ENCODE assay signal across 20 mouse cellular contexts in the genomic region with DNA sequence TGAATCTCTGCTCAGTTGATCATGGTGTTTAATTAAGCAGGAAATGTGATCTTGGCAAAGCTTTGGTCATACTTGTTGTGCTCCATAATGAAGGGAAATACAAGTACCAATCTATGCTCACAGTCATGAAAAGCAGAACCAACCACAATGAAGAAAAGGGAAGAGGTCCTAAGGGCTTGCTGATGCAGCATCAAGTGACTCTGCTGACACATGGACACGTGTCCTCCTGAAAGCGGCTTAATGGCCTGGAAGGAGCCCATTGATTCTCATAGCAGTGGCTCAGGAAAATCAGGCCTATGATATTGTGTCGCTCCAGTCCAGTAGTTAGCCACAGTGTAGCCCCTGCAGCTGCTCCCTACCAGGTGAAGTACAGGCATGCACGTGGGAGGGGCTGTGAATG.
DNase-seq lines count a peak whose midpoint lies in the region; ATAC-seq lines count a peak whose summit lies in the region.
"Had no signal": no experiment of that assay in that cellular context is flagged by ENCODE, and none has a peak within 500 bp of the region (broad histone marks: within the 10 kb centered on the region; RNA-seq: fewer than 3 reads in every experiment).

No protein-coding gene starts in this region.

- H3K36me3 ChIP-seq in hindbrain, embryonic 16.5 days (ENCODE audit: control insufficient read depth, insufficient read depth, low read length) = no peaks in the 10 kb centered on the region
- H3K36me3 ChIP-seq in hindbrain, embryonic 11.5 days (ENCODE audit: control insufficient read depth, insufficient read depth, low read length) = no peaks in the 10 kb centered on the region
- no peaks in the 10 kb centered on the region for H3K36me3 ChIP-seq in intestine, embryonic 15.5 days
- H3K36me3 ChIP-seq: embryonic facial prominence, embryonic 15.5 days; limb, embryonic 12.5 days; liver, embryonic 15.5 days had no signal

- ATAC-seq in hindbrain, embryonic 16.5 days = 0 out of 2 replicates have a peak, but pooled peaks have one; percentile 27
- ATAC-seq in hindbrain, embryonic 11.5 days (ENCODE audit: low FRiP score) = no peak
- peak; percentile 98 for ATAC-seq in granulocyte monocyte progenitor cell, adult 5-6 weeks (replicated peaks; ENCODE audit: poor library complexity, severe bottlenecking)
- no peak for ATAC-seq in intestine, embryonic 15.5 days
- ATAC-seq: lung, postnatal 0 days had no signal

- WGBS in hindbrain, embryonic 16.5 days = 45% methylated on average over 4 of the region's 4 CpGs
- 47% methylated on average over 4 of the region's 4 CpGs for WGBS in hindbrain, embryonic 11.5 days
- WGBS in intestine, embryonic 15.5 days = 70% methylated on average over 4 of the region's 4 CpGs

- H3K27ac ChIP-seq in hindbrain, embryonic 16.5 days (ENCODE audit: low read depth, low read length) = no peak overlapping the region
- H3K27ac ChIP-seq in hindbrain, embryonic 11.5 days (ENCODE audit: low read depth, low read length) = no peak overlapping the region
- no peak overlapping the region for H3K27ac ChIP-seq in intestine, embryonic 15.5 days
- H3K27ac ChIP-seq: embryonic facial prominence, embryonic 15.5 days; limb, embryonic 12.5 days; liver, embryonic 15.5 days had no signal

- H3K4me1 ChIP-seq in hindbrain, embryonic 16.5 days (ENCODE audit: control insufficient read depth, insufficient read depth, low read depth, low read length) = no peaks in the 10 kb centered on the region
- H3K4me1 ChIP-seq in hindbrain, embryonic 11.5 days (replicated peaks; ENCODE audit: control insufficient read depth, insufficient read depth, low read length) = no peaks in the 10 kb centered on the region
- H3K4me1 ChIP-seq in intestine, embryonic 15.5 days (replicated peaks) = no peaks in the 10 kb centered on the region
- H3K4me1 ChIP-seq: embryonic facial prominence, embryonic 15.5 days; limb, embryonic 12.5 days; liver, embryonic 15.5 days had no signal

- no peak overlapping the region for H3K4me3 ChIP-seq in hindbrain, embryonic 16.5 days (ENCODE audit: low read length)
- H3K4me3 ChIP-seq in hindbrain, embryonic 11.5 days (ENCODE audit: low read depth, low read length) = no peak overlapping the region
- H3K4me3 ChIP-seq in intestine, embryonic 15.5 days (replicated peaks) = no peak overlapping the region
- H3K4me3 ChIP-seq: embryonic facial prominence, embryonic 15.5 days; limb, embryonic 12.5 days; liver, embryonic 15.5 days had no signal

- no peak overlapping the region for H3K4me2 ChIP-seq in hindbrain, embryonic 16.5 days (ENCODE audit: low read length)
- no peak overlapping the region for H3K4me2 ChIP-seq in hindbrain, embryonic 11.5 days (replicated peaks; ENCODE audit: low read depth, low read length)
- H3K4me2 ChIP-seq in intestine, embryonic 15.5 days (replicated peaks) = no peak overlapping the region
- H3K4me2 ChIP-seq: embryonic facial prominence, embryonic 15.5 days; limb, embryonic 12.5 days; liver, embryonic 15.5 days had no signal

- H3K27me3 ChIP-seq in hindbrain, embryonic 16.5 days (replicated peaks; ENCODE audit: control insufficient read depth, insufficient read depth, low read length) = no peaks in the 10 kb centered on the region
- H3K27me3 ChIP-seq in hindbrain, embryonic 11.5 days (ENCODE audit: control insufficient read depth, insufficient read depth, low read length) = no peaks in the 10 kb centered on the region
- H3K27me3 ChIP-seq in intestine, embryonic 15.5 days (replicated peaks) = no peaks in the 10 kb centered on the region
- H3K27me3 ChIP-seq: embryonic facial prominence, embryonic 15.5 days; limb, embryonic 12.5 days; liver, embryonic 15.5 days had no signal

- DNase-seq in hindbrain, embryonic 11.5 days (ENCODE audit: low spot score) = no peak
- peak; percentile 47 for DNase-seq in Muller cell, postnatal 12 days (ENCODE audit: inconsistent ontology term)
- peak; percentile 33 for DNase-seq in retina, embryonic 14.5 days (ENCODE audit: low spot score)
- no peak for DNase-seq in kidney, adult 9 months
- DNase-seq in thymus, postnatal 25 days = no peak
- DNase-seq: cerebellum, postnatal 10 days; embryo, embryonic 11 days; heart, adult 18-20 months; heart, postnatal 4 days; kidney, adult 18-20 months; kidney, postnatal 10 days; layer of hippocampus, adult 9-11 months; right cerebral cortex, postnatal 25 days had no signal

- no peaks in the 10 kb centered on the region for H3K9me3 ChIP-seq in hindbrain, embryonic 16.5 days (ENCODE audit: control insufficient read depth, low read length)
- H3K9me3 ChIP-seq in hindbrain, embryonic 11.5 days (ENCODE audit: control insufficient read depth, low read length) = no peaks in the 10 kb centered on the region
- H3K9me3 ChIP-seq in intestine, embryonic 15.5 days = no peaks in the 10 kb centered on the region
- H3K9me3 ChIP-seq: embryonic facial prominence, embryonic 15.5 days; limb, embryonic 12.5 days; liver, embryonic 15.5 days had no signal

- no peak overlapping the region for H3K9ac ChIP-seq in hindbrain, embryonic 16.5 days (ENCODE audit: low read depth, low read length)
- no peak overlapping the region for H3K9ac ChIP-seq in hindbrain, embryonic 11.5 days (ENCODE audit: low read depth, low read length)
- no peak overlapping the region for H3K9ac ChIP-seq in intestine, embryonic 15.5 days
- H3K9ac ChIP-seq: embryonic facial prominence, embryonic 15.5 days; limb, embryonic 12.5 days; liver, embryonic 15.5 days had no signal

Comparison
In these comparisons a context has a peak if more than half of its experiments do, and no peak if none do; other contexts are left out.
1. ATAC-seq: peak in hindbrain, embryonic 16.5 days (single experiment) and granulocyte monocyte progenitor cell, adult 5-6 weeks (single experiment); none in hindbrain, embryonic 11.5 days (single experiment) and intestine, embryonic 15.5 days (single experiment).
2. DNase-seq: peak in Muller cell, postnatal 12 days (single experiment) and retina, embryonic 14.5 days (single experiment); none in hindbrain, embryonic 11.5 days (single experiment), kidney, adult 9 months (single experiment) and thymus, postnatal 25 days (single experiment).